Comparison of ENCODE assay signal across 15 mouse cellular contexts in genomic region chr15:78828315-78828714, GRCm38 (mm10). TPM values are rescaled to one million over a fixed set of nuclear protein-coding genes. Genes with fewer than 3 reads are reported as not detected.
DNase-seq lines count a peak whose midpoint lies in the region; ATAC-seq and TF ChIP-seq lines count a peak whose summit lies in the region.
"Had no signal": no experiment of that assay in that cellular context is flagged by ENCODE, and none has a peak within 500 bp of the region (broad histone marks: within the 10 kb centered on the region; RNA-seq: fewer than 3 reads in every experiment).

No protein-coding gene starts in this region.

- H3K4me3 ChIP-seq in hindbrain, embryonic 16.5 days (ENCODE audit: low read length) = no peak overlapping the region
- H3K4me3 ChIP-seq in hindbrain, embryonic 11.5 days (ENCODE audit: low read depth, low read length) = no peak overlapping the region
- H3K4me3 ChIP-seq in small intestine, adult 2 months (ENCODE audit: low read depth, low read length) = no peak overlapping the region

- no peak for DNase-seq in hindbrain, embryonic 11.5 days (ENCODE audit: low spot score)
- DNase-seq in 416B (ENCODE audit: low read depth) = peak; percentile 48
- peak; percentile 74 for DNase-seq in T-cell, adult 2 months (ENCODE audit: low spot score)
- no peak for DNase-seq in frontal cortex, adult 2 months (ENCODE audit: extremely low spot score in 1 of 2, low spot score in 1 of 2)
- DNase-seq in left cerebral cortex, adult 8-10 months (ENCODE audit: low spot score in 2 of 2) = no peak
- DNase-seq: adrenal gland, postnatal 36 days; cerebellum, adult 9-11 months; kidney, adult 11 months had no signal

- H3K27me3 ChIP-seq in hindbrain, embryonic 16.5 days (replicated peaks; ENCODE audit: control insufficient read depth, insufficient read depth, low read length) = no peaks in the 10 kb centered on the region
- no peaks in the 10 kb centered on the region; the same call in 1 of the 2 replicates for H3K27me3 ChIP-seq in hindbrain, embryonic 11.5 days (ENCODE audit: control insufficient read depth, insufficient read depth, low read length)
- no peaks in the 10 kb centered on the region for H3K27me3 ChIP-seq in small intestine, adult 2 months (ENCODE audit: control insufficient read depth, insufficient read depth, low read length)

- WGBS in hindbrain, embryonic 16.5 days = 17% methylated on average over 5 of the region's 5 CpGs
- 24% methylated on average over 5 of the region's 5 CpGs for WGBS in hindbrain, embryonic 11.5 days
- 14% methylated on average over 5 of the region's 5 CpGs for WGBS in small intestine, adult 2 months

- no peaks in the 10 kb centered on the region for H3K36me3 ChIP-seq in hindbrain, embryonic 16.5 days (ENCODE audit: control insufficient read depth, insufficient read depth, low read length)
- H3K36me3 ChIP-seq in hindbrain, embryonic 11.5 days (ENCODE audit: control insufficient read depth, insufficient read depth, low read length) = no peaks in the 10 kb centered on the region
- no peaks in the 10 kb centered on the region for H3K36me3 ChIP-seq in small intestine, adult 2 months (ENCODE audit: control insufficient read depth, insufficient read depth, low read length)
- H3K36me3 ChIP-seq: G1E had no signal

- peak overlapping the region; percentile 4; the same call in 1 of the 2 replicates for H3K9ac ChIP-seq in hindbrain, embryonic 16.5 days (ENCODE audit: low read depth, low read length)
- no peak overlapping the region for H3K9ac ChIP-seq in hindbrain, embryonic 11.5 days (ENCODE audit: low read depth, low read length)

- H3K9me3 ChIP-seq in hindbrain, embryonic 16.5 days (ENCODE audit: control insufficient read depth, low read length) = no peaks in the 10 kb centered on the region
- H3K9me3 ChIP-seq in hindbrain, embryonic 11.5 days (ENCODE audit: control insufficient read depth, low read length) = no peaks in the 10 kb centered on the region
- H3K9me3 ChIP-seq: G1E had no signal

- no peak for TF ChIP-seq CTCF in small intestine, adult 2 months (IDR thresholded peaks at IDR 0.05; ENCODE audit: extremely low read depth, insufficient read length, insufficient replicate concordance, low read depth, low read length)

- no peak overlapping the region for H3K27ac ChIP-seq in hindbrain, embryonic 16.5 days (ENCODE audit: low read depth, low read length)
- H3K27ac ChIP-seq in hindbrain, embryonic 11.5 days (ENCODE audit: low read depth, low read length) = no peak overlapping the region
- H3K27ac ChIP-seq in small intestine, adult 2 months (ENCODE audit: insufficient read depth, low read depth, low read length) = peak overlapping the region; percentile 23; the same call in 1 of the 2 replicates

- peaks cover 10% of the 10 kb centered on the region for H3K4me1 ChIP-seq in hindbrain, embryonic 16.5 days (ENCODE audit: control insufficient read depth, insufficient read depth, low read depth, low read length)
- peaks cover 7% of the 10 kb centered on the region; the same call in 1 of the 2 replicates for H3K4me1 ChIP-seq in hindbrain, embryonic 11.5 days (replicated peaks; ENCODE audit: control insufficient read depth, insufficient read depth, low read length)
- peaks cover 16% of the 10 kb centered on the region for H3K4me1 ChIP-seq in small intestine, adult 2 months (ENCODE audit: control insufficient read depth, insufficient read depth, insufficient read length, low read length)

- ATAC-seq in hindbrain, embryonic 16.5 days = no peak
- ATAC-seq in hindbrain, embryonic 11.5 days (ENCODE audit: low FRiP score) = no peak
- ATAC-seq in megakaryocyte-erythroid progenitor cell, adult 5-6 weeks (replicated peaks; ENCODE audit: low FRiP score, low TSS enrichment, poor library complexity, severe bottlenecking) = no peak

- no peak overlapping the region for H3K4me2 ChIP-seq in hindbrain, embryonic 16.5 days (ENCODE audit: low read length)
- no peak overlapping the region for H3K4me2 ChIP-seq in hindbrain, embryonic 11.5 days (replicated peaks; ENCODE audit: low read depth, low read length)

- no peak for TF ChIP-seq POLR2A in small intestine, adult 2 months (IDR thresholded peaks at IDR 0.05; ENCODE audit: low read depth, low read length)

RNA-seq across cellular contexts. Expression of gene Cdc42ep1, which starts 14.1 kb away (rescaled TPM):
- polyA plus RNA-seq in hindbrain, embryonic 16.5 days (2015; fragmentation: Nextera tagmentation; extraction: Ambion mirVana) = 15.9 and 17.5 TPM in 2 replicates
- 7.8 and 9.1 TPM in 2 replicates for polyA plus RNA-seq in hindbrain, embryonic 11.5 days (2014; fragmentation: Nextera tagmentation; extraction: Ambion mirVana)
- 18.9 and 26.0 TPM in 2 replicates for polyA plus RNA-seq in small intestine, adult 2 months (2012; rRNA removed)
- 18.5 and 20.1 TPM in 2 replicates for polyA plus RNA-seq in frontal cortex, adult 2 months (2012; rRNA removed)
- 0.77 TPM in 1 of 2 replicates, not detected in the other for total RNA-seq in megakaryocyte-erythroid progenitor cell, adult 5-6 weeks (2014; fragmentation: Nextera tagmentation)
- total RNA-seq in megakaryocyte-erythroid progenitor cell, adult 5-6 weeks (2017) = not detected in 2 replicates
- total RNA-seq in left cerebral cortex, adult 8-10 months (2022) = 10 to 100 TPM; 16.8 to 22.9 (median 20.1) TPM
- total RNA-seq: megakaryocyte progenitor cell, adult 5-6 weeks had no signal
- polyA plus RNA-seq: G1E had no signal

RNA-seq across cellular contexts. Expression of gene Card10, which starts 25.5 kb away (rescaled TPM):
- polyA plus RNA-seq in hindbrain, embryonic 16.5 days (2015; fragmentation: Nextera tagmentation; extraction: Ambion mirVana) = 2.5 and 2.8 TPM in 2 replicates
- 1.8 and 2.4 TPM in 2 replicates for polyA plus RNA-seq in hindbrain, embryonic 11.5 days (2014; fragmentation: Nextera tagmentation; extraction: Ambion mirVana)
- polyA plus RNA-seq in small intestine, adult 2 months (2012; rRNA removed) = 15.8 and 28.3 TPM in 2 replicates
- polyA plus RNA-seq in frontal cortex, adult 2 months (2012; rRNA removed) = 11.2 and 12.0 TPM in 2 replicates
- total RNA-seq in megakaryocyte-erythroid progenitor cell, adult 5-6 weeks (2014; fragmentation: Nextera tagmentation) = 0.42 TPM in 1 of 2 replicates, not detected in the other
- not detected in 2 replicates for total RNA-seq in megakaryocyte-erythroid progenitor cell, adult 5-6 weeks (2017)
- 1 to 10 TPM; 4.9 to 5.4 (median 5.0) TPM for total RNA-seq in left cerebral cortex, adult 8-10 months (2022)
- total RNA-seq: G1E had no signal
- polyA plus RNA-seq: G1E had no signal

RNA-seq across cellular contexts. Expression of gene Lgals2, which starts 27.0 kb away (rescaled TPM):
- not detected in 2 replicates for polyA plus RNA-seq in hindbrain, embryonic 16.5 days (2015; fragmentation: Nextera tagmentation; extraction: Ambion mirVana)
- not detected in 2 replicates for polyA plus RNA-seq in hindbrain, embryonic 11.5 days (2014; fragmentation: Nextera tagmentation; extraction: Ambion mirVana)
- 637 and 2,134 TPM in 2 replicates for polyA plus RNA-seq in small intestine, adult 2 months (2012; rRNA removed)
- 0.74 and 2.0 TPM in 2 replicates for polyA plus RNA-seq in frontal cortex, adult 2 months (2012; rRNA removed)
- not detected in 2 replicates for total RNA-seq in megakaryocyte-erythroid progenitor cell, adult 5-6 weeks (2014; fragmentation: Nextera tagmentation)
- total RNA-seq in megakaryocyte-erythroid progenitor cell, adult 5-6 weeks (2017) = not detected in 2 replicates
- total RNA-seq in left cerebral cortex, adult 8-10 months (2022) = not detected
- total RNA-seq: G1E; gastrocnemius, adult 8-10 months; left cerebral cortex, postnatal 10 days; megakaryocyte progenitor cell, adult 5-6 weeks had no signal
- polyA plus RNA-seq: G1E had no signal

RNA-seq across cellular contexts. Expression of gene Gga1, which starts 48.7 kb away (rescaled TPM):
- polyA plus RNA-seq in hindbrain, embryonic 16.5 days (2015; fragmentation: Nextera tagmentation; extraction: Ambion mirVana) = 46.1 and 51.8 TPM in 2 replicates
- polyA plus RNA-seq in hindbrain, embryonic 11.5 days (2014; fragmentation: Nextera tagmentation; extraction: Ambion mirVana) = 26.3 and 26.4 TPM in 2 replicates
- 62.5 and 105 TPM in 2 replicates for polyA plus RNA-seq in small intestine, adult 2 months (2012; rRNA removed)
- 69.5 and 70.8 TPM in 2 replicates for polyA plus RNA-seq in frontal cortex, adult 2 months (2012; rRNA removed)
- 30.0 and 47.6 TPM in 2 replicates for total RNA-seq in megakaryocyte-erythroid progenitor cell, adult 5-6 weeks (2014; fragmentation: Nextera tagmentation)
- 7.8 and 10.9 TPM in 2 replicates for total RNA-seq in megakaryocyte-erythroid progenitor cell, adult 5-6 weeks (2017)
- 10 to 100 TPM; 53.5 to 64.7 (median 57.6) TPM for total RNA-seq in left cerebral cortex, adult 8-10 months (2022)

RNA-seq across cellular contexts. Expression of gene Mfng, which starts 55.0 kb away (rescaled TPM):
- 19.7 and 20.1 TPM in 2 replicates for polyA plus RNA-seq in hindbrain, embryonic 16.5 days (2015; fragmentation: Nextera tagmentation; extraction: Ambion mirVana)
- polyA plus RNA-seq in hindbrain, embryonic 11.5 days (2014; fragmentation: Nextera tagmentation; extraction: Ambion mirVana) = 34.6 and 34.7 TPM in 2 replicates
- polyA plus RNA-seq in small intestine, adult 2 months (2012; rRNA removed) = 4.7 and 7.9 TPM in 2 replicates
- polyA plus RNA-seq in frontal cortex, adult 2 months (2012; rRNA removed) = 7.0 and 7.2 TPM in 2 replicates
- total RNA-seq in megakaryocyte-erythroid progenitor cell, adult 5-6 weeks (2014; fragmentation: Nextera tagmentation) = 15.0 and 21.8 TPM in 2 replicates
- 4.6 and 5.1 TPM in 2 replicates for total RNA-seq in megakaryocyte-erythroid progenitor cell, adult 5-6 weeks (2017)
- 1 to 10 TPM; 4.2 to 8.9 (median 6.4) TPM for total RNA-seq in left cerebral cortex, adult 8-10 months (2022)
- total RNA-seq: G1E had no signal
- polyA plus RNA-seq: G1E had no signal

Comparison
In these comparisons a context has a peak if more than half of its experiments do, and no peak if none do; other contexts are left out.
1. DNase-seq: peak in 416B (single experiment) and T-cell, adult 2 months (single experiment); none in hindbrain, embryonic 11.5 days (single experiment), frontal cortex, adult 2 months (0 of 2) and left cerebral cortex, adult 8-10 months (0 of 2).
2. RNA of gene Lgals2, which starts 27.0 kb away (polyA plus RNA-seq): 637 to 2,134 TPM in small intestine, adult 2 months; 0.74 to 2.0 TPM in frontal cortex, adult 2 months, not detected in hindbrain, embryonic 16.5 days and not detected in hindbrain, embryonic 11.5 days; every median in the first group is over 100 times any median in the second.